Mouse (Mus musculus) embryonic facial prominence, embryonic 13.5 days (tissue): ENCODE results near the gene Spp2. TPM values are rescaled to one million over a fixed set of nuclear protein-coding genes. Genes with fewer than 3 reads are reported as not detected.

Source experiments
- ATAC-seq: fragments of 200-750 bp; cut with Nextera tagmentation; 2 replicates; pipeline ENCODE4 v1.8.0; 2017; ENCODE audit warnings: low read depth; ENCODE audit not compliant: insufficient number of reproducible peaks, insufficient read depth, low FRiP score, low TSS enrichment
- H3K27ac ChIP-seq: fragments of 300-500 bp; sonication (generic); 2 replicates; pipeline ENCODE4 v1.5.1; 2015; ENCODE audit warnings: moderate library complexity, mild to moderate bottlenecking, inconsistent platforms
- H3K27me3 ChIP-seq: fragments of 300-500 bp; sonication (generic); 2 replicates; pipeline ENCODE4 v1.6.1; 2015; ENCODE audit warnings: mild to moderate bottlenecking, inconsistent platforms
- H3K36me3 ChIP-seq: fragments of 300-500 bp; sonication (generic); 2 replicates; pipeline ENCODE4 v1.6.1; 2015; ENCODE audit warnings: mild to moderate bottlenecking, inconsistent platforms
- H3K4me1 ChIP-seq: fragments of 300-500 bp; sonication (generic); 2 replicates; pipeline ENCODE4 v1.6.1; 2015; ENCODE audit warnings: inconsistent platforms
- H3K4me2 ChIP-seq: fragments of 300-500 bp; sonication (generic); 2 replicates; pipeline ENCODE4 v1.6.1; 2015; ENCODE audit warnings: moderate library complexity, mild to moderate bottlenecking, inconsistent platforms
- H3K4me3 ChIP-seq: fragments of 300-500 bp; sonication (generic); 2 replicates; pipeline ENCODE4 v1.5.1; 2015; ENCODE audit warnings: mild to moderate bottlenecking, inconsistent platforms
- H3K9ac ChIP-seq: fragments of 300-500 bp; sonication (generic); 2 replicates; pipeline ENCODE4 v1.6.1; 2015; ENCODE audit warnings: mild to moderate bottlenecking, inconsistent platforms
- H3K9me3 ChIP-seq: fragments of 300-500 bp; sonication (generic); 2 replicates; pipeline ENCODE4 v1.6.1; 2016; ENCODE audit warnings: inconsistent platforms
- whole genome bisulfite sequencing: fragments of 180-500 bp; shearing (Covaris S2); methylation state at CpG from one replicate; pipeline ENCODE4 v1.1.7; 2015; ENCODE audit warnings: mixed read lengths; 5-methylcytosine and 5-hydroxymethylcytosine counted together
- polyA plus RNA-seq: library from polyadenylated mRNA; unstranded; fragments of >200 nt; fragmentation: Nextera tagmentation; extraction: Ambion mirVana; gene quantifications from 2 replicates; pipeline ENCODE4 v1.2.1, GENCODE M21; 2015

The Spp2 gene
- polyA plus RNA-seq, 1 experiment from 2014 or later = not detected

GRCm38 (mm10) chr1:88412013-88412412 is 5.3 kb downstream of the Spp2 start:
- WGBS = 58% methylated on average over 5 of the region's 5 CpGs
- no peaks in the 10 kb centered on the region for H3K9me3 ChIP-seq
- no peak overlapping the region for H3K4me3 ChIP-seq
- H3K36me3 ChIP-seq = no peaks in the 10 kb centered on the region
- H3K27me3 ChIP-seq = no peaks in the 10 kb centered on the region
- no peak for ATAC-seq
- no peak overlapping the region for H3K9ac ChIP-seq
- H3K4me2 ChIP-seq = no peak overlapping the region
- H3K27ac ChIP-seq = no peak overlapping the region
- no peaks in the 10 kb centered on the region for H3K4me1 ChIP-seq

- no peak overlapping the region for H3K4me3 ChIP-seq
- H3K27ac ChIP-seq = no peak overlapping the region
- no peak overlapping the region for H3K9ac ChIP-seq
- H3K4me1 ChIP-seq = no peaks in the 10 kb centered on the region
- no peak for ATAC-seq
- no peaks in the 10 kb centered on the region for H3K9me3 ChIP-seq
- 76% methylated on average over 2 of the region's 2 CpGs for WGBS
- no peaks in the 10 kb centered on the region for H3K27me3 ChIP-seq
- no peak overlapping the region for H3K4me2 ChIP-seq
- H3K36me3 ChIP-seq = no peaks in the 10 kb centered on the region
These were observed 12.2 kb downstream of the Spp2 start for GRCm38 (mm10) chr1:88418943-88419342.

GRCm38 (mm10) chr1:88422045-88422444 is 15.3 kb downstream of the Spp2 start:
- Histone ChIP-seq H3K36me3 (no peaks in the 10 kb centered on the region), H3K27ac (no peak overlapping the region; the same call in 1 of the 2 replicates), H3K27me3 (no peaks in the 10 kb centered on the region), H3K9me3 (no peaks in the 10 kb centered on the region), H3K4me2 (no peak overlapping the region), H3K4me3 (no peak overlapping the region), H3K9ac (no peak overlapping the region), H3K4me1 (0 out of 2 replicates have a peak, but pooled peaks cover 3% of the 10 kb centered on the region)
- 81% methylated on average over 10 of the region's 10 CpGs for WGBS
- no peak for ATAC-seq

DNA sequence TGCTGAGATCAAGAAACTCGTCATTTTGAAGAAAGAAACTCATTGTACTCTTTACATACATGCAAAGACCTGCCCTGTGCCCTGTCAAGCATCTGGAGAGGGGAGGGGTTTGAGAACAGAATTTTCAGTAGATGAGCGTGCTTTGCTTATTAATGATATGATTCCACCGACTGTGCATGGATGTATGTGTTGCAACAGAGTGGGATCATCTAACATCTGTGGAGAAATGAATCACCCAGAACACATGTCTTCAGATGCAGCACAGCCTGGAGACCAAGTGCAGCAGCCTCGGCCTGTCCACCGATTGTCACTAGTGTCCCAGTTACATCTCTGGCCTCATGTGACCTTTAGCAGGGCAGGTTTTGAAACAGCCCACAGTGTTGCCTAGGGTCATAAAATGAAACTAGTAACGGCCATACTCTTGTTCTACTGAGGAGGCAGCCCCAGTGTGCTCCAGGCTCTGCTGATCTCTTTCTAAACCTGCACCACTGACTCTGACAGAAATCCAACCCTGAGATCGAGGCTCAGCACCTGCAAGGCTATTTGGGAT is 16.2 kb downstream of the Spp2 start:
- Histone ChIP-seq H3K4me2 (no peak overlapping the region), H3K9me3 (no peaks in the 10 kb centered on the region), H3K4me1 (0 out of 2 replicates have a peak, but pooled peaks cover 3% of the 10 kb centered on the region), H3K4me3 (no peak overlapping the region), H3K27ac (no peak overlapping the region), H3K9ac (no peak overlapping the region), H3K36me3 (no peaks in the 10 kb centered on the region), H3K27me3 (no peaks in the 10 kb centered on the region)
- no peak for ATAC-seq
- 58% methylated on average over 7 of the region's 7 CpGs for WGBS

DNA sequence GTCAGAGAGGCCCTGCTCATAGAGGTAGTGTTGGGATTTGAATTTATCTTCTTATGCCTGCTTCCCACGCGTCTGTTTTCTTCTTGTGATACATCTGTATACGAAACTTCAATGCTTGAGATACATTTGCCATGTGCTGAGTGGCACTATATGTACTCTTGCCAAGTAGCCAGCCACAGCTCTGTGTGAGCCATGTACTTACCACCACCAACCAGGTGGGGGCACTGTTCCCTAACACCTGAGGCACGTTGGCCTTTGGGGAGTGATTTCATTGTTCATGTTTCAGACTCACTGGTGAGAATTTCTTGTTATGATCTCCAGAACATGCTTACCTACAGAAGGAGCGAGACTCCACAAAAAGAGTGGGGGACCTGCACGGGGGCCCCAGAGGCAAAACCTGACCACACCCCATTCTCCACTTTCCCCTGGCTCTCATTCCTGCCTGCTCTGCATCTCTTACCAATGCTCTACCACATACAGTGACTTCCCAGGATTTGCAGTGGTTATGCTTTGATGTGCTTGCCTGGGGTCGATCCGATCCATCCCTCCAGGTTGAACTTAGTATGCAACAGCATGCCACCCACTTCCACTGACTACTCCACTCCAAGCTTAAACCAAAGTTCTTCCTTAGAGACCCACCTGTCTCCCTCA is 18.0 kb downstream of the Spp2 start:
- peaks cover 6% of the 10 kb centered on the region; the same call in 1 of the 2 replicates for H3K4me1 ChIP-seq
- no peak overlapping the region for H3K9ac ChIP-seq
- H3K4me2 ChIP-seq = no peak overlapping the region
- no peaks in the 10 kb centered on the region for H3K36me3 ChIP-seq
- H3K9me3 ChIP-seq = no peaks in the 10 kb centered on the region
- no peak overlapping the region for H3K27ac ChIP-seq
- WGBS = 21% methylated on average over 8 of the region's 8 CpGs
- H3K4me3 ChIP-seq = no peak overlapping the region
- H3K27me3 ChIP-seq = no peaks in the 10 kb centered on the region
- ATAC-seq = no peak

- H3K27me3 ChIP-seq = no peaks in the 10 kb centered on the region
- H3K9ac ChIP-seq = no peak overlapping the region
- no peak overlapping the region for H3K27ac ChIP-seq
- H3K9me3 ChIP-seq = no peaks in the 10 kb centered on the region
- peaks cover 6% of the 10 kb centered on the region; the same call in 1 of the 2 replicates for H3K4me1 ChIP-seq
- H3K4me2 ChIP-seq = no peak overlapping the region
- no peaks in the 10 kb centered on the region for H3K36me3 ChIP-seq
- ATAC-seq = no peak
- WGBS = 78% methylated on average over 11 of the region's 11 CpGs
- H3K4me3 ChIP-seq = no peak overlapping the region
These were observed 21.4 kb downstream of the Spp2 start for GRCm38 (mm10) chr1:88427987-88428741.

DNA sequence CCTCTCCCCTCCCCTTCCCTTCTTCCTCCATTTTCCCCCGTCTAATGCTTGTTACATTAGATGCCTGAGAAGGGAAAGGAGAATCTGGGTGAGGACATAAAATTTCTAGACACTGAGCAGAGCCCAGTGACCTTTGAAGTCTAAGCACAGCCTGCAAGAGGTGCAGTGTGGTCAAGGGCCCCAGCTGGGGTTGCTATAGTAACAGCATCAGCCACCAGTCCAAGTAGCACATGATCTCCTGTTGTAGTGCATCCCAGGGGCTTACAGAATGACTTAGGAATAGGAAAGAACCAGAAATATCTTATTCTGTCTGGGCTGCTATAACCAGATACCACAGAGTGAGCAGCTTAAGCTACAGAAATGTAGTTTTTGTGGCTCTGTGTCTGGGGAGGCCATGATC is 22.7 kb downstream of the Spp2 start:
- 53% methylated on average over 1 of the region's 1 CpGs for WGBS
- Histone ChIP-seq H3K4me1 (peaks cover 6% of the 10 kb centered on the region; the same call in 1 of the 2 replicates), H3K27me3 (no peaks in the 10 kb centered on the region), H3K36me3 (no peaks in the 10 kb centered on the region), H3K27ac (no peak overlapping the region), H3K4me2 (no peak overlapping the region), H3K4me3 (no peak overlapping the region), H3K9me3 (no peaks in the 10 kb centered on the region), H3K9ac (no peak overlapping the region)
- ATAC-seq = no peak

- Histone ChIP-seq H3K4me2 (no peak overlapping the region), H3K9me3 (no peaks in the 10 kb centered on the region), H3K36me3 (no peaks in the 10 kb centered on the region), H3K4me1 (peaks cover 3% of the 10 kb centered on the region; the same call in 1 of the 2 replicates), H3K9ac (no peak overlapping the region), H3K4me3 (no peak overlapping the region), H3K27ac (no peak overlapping the region), H3K27me3 (no peaks in the 10 kb centered on the region)
- ATAC-seq = no peak
- WGBS = 72% methylated on average over 4 of the region's 4 CpGs
These were observed 24.5 kb downstream of the Spp2 start for GRCm38 (mm10) chr1:88431262-88431661.

- Histone ChIP-seq H3K9ac (no peak overlapping the region), H3K27me3 (no peaks in the 10 kb centered on the region), H3K4me3 (no peak overlapping the region), H3K4me1 (peaks cover 7% of the 10 kb centered on the region; the same call in 1 of the 2 replicates), H3K9me3 (no peaks in the 10 kb centered on the region), H3K4me2 (no peak overlapping the region), H3K27ac (no peak overlapping the region), H3K36me3 (no peaks in the 10 kb centered on the region)
- no peak for ATAC-seq
- 36% methylated on average over 3 of the region's 3 CpGs for WGBS
These were observed 25.8 kb downstream of the Spp2 start for GRCm38 (mm10) chr1:88432601-88433000.

- no peak overlapping the region for H3K4me2 ChIP-seq
- H3K9me3 ChIP-seq = no peaks in the 10 kb centered on the region
- no peak for ATAC-seq
- no peaks in the 10 kb centered on the region for H3K27me3 ChIP-seq
- H3K4me3 ChIP-seq = no peak overlapping the region
- peaks cover 7% of the 10 kb centered on the region; the same call in 1 of the 2 replicates for H3K4me1 ChIP-seq
- no peaks in the 10 kb centered on the region for H3K36me3 ChIP-seq
- WGBS = 68% methylated on average over 6 of the region's 6 CpGs
- no peak overlapping the region for H3K27ac ChIP-seq
- no peak overlapping the region for H3K9ac ChIP-seq
These were observed 26.5 kb downstream of the Spp2 start for GRCm38 (mm10) chr1:88433096-88433883.

GRCm38 (mm10) chr1:88434057-88434456 is 27.3 kb downstream of the Spp2 start:
- Histone ChIP-seq H3K4me2 (no peak overlapping the region), H3K27me3 (no peaks in the 10 kb centered on the region), H3K36me3 (no peaks in the 10 kb centered on the region), H3K4me3 (no peak overlapping the region), H3K9me3 (no peaks in the 10 kb centered on the region), H3K9ac (no peak overlapping the region), H3K27ac (no peak overlapping the region), H3K4me1 (peaks cover 4% of the 10 kb centered on the region; the same call in 1 of the 2 replicates)
- no peak for ATAC-seq
- 60% methylated on average over 4 of the region's 4 CpGs for WGBS
